Mouse (Mus musculus) adrenal gland, adult 8-10 months (tissue): Measurements from ENCODE around the gene Psmf1. TPM values are rescaled to one million over a fixed set of nuclear protein-coding genes. Genes with fewer than 3 reads are reported as not detected.

ENCODE experiments used
- DNase-seq: peaks from one replicate; pipeline ENCODE4 v3.0.0; 2022
- total RNA-seq, 4 experiments: library from RNA; stranded (reverse); gene quantifications; 2 replicates each; pipeline ENCODE4 v1.2.4; 2022

The Psmf1 gene
- total RNA-seq = 10 to 100 TPM; 37.2 to 41.8 (median 39.0) TPM

GRCm38 (mm10) chr2:151743845-151744244, at the start of gene Psmf1:
Psmf1 (minus strand) TSS chr2:151744186.
- DNase-seq = no peak

- DNase-seq = no peak
These were observed 47.2 kb upstream of the Psmf1 start for GRCm38 (mm10) chr2:151791156-151791555.

GRCm38 (mm10) chr2:151790169-151790568, 46.2 kb upstream of the Psmf1 start:
- DNase-seq = no peak

- no peak for DNase-seq
These were observed 44.4 kb upstream of the Psmf1 start for GRCm38 (mm10) chr2:151788221-151788977.

DNA sequence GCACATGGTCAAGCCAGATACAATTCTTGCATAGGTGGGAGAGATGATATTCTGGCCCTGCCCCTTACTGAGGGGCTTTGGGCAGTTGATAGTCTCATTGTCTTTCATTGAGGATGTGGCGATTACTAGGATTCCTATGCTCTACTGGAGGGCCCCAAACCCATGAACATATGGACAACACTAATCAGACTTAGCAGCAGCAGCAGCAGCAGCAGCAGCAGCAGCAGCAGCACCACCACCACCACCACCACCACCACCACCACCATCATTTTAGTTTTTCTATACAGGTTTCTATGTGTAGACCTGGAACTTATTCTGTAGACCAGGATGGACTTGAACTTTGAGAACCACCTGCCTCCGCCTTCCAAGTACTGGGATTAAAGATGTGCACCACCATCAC, 39.5 kb upstream of the Psmf1 start:
- DNase-seq = no peak

- DNase-seq = no peak
These were observed 33.4 kb upstream of the Psmf1 start for GRCm38 (mm10) chr2:151777366-151777765.

- DNase-seq = no peak
These were observed 29.5 kb upstream of the Psmf1 start for GRCm38 (mm10) chr2:151773476-151773875.

DNA sequence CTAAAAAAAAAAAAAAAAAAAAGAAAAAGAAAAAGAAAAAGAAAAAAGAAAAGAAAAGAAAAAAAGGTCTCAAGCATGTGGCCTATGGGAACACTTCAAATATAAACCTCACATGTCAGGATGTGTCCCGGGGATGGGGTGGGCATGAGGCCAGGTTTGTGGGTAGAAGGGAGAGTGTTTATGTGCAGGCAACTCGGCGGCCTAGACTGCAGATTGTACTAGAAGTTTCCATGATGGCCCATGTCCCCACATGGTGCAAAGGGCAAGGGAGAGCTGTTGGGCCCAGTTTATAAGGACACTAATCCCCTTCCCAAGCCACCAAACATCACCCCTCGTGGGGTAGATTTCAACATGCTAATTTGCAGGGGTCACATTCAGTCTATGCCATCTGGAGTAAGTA, 28.2 kb upstream of the Psmf1 start:
- no peak for DNase-seq

DNA sequence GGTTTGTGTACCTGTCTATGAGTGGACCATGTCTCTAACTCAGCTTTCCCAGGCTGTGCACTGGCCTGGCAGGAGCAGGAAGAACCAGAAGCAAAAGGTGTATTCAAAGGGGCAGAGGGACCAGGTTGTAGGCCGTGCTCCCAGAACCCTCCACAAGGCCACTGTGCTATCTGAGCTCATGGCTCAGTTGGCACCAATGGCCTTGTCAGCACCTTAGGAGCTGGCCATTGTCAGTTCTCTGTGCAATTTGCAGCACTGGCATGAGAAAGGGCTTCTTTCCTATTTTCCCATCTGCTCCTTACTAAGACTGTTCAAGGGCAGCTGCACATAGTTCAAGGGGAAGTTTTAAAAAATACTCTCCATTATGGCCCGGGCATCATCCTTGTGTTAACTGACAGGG, 20.6 kb upstream of the Psmf1 start:
- DNase-seq = no peak

DNA sequence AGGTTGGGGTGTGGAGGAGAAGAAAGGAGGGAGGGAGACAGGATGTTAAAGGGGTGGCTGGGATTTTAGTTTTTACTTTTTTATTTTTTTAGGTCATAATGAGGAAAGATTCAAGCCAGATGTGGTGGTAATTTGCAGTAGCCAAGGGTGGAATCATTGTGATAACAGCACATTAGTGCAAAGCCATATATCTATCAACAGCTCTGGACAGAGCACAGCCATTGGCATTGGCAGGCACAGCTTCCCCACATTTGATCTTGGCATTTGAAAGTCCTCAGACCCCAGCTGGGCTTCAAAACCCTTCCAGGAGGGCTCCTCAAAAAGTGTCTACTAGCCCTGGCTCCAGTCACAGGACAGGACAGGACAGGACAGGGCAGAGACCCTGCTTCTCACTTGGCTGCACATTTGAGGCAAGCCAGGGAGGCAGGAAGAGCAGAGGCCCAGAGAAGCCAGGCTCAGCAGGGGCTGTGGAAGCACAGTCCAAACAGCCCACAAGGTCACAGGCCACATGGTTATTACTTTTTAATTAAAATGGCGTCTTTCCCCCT, 14.9 kb upstream of the Psmf1 start:
- DNase-seq = no peak

- DNase-seq = no peak
These were observed 13.5 kb upstream of the Psmf1 start for GRCm38 (mm10) chr2:151757451-151757850.

DNA sequence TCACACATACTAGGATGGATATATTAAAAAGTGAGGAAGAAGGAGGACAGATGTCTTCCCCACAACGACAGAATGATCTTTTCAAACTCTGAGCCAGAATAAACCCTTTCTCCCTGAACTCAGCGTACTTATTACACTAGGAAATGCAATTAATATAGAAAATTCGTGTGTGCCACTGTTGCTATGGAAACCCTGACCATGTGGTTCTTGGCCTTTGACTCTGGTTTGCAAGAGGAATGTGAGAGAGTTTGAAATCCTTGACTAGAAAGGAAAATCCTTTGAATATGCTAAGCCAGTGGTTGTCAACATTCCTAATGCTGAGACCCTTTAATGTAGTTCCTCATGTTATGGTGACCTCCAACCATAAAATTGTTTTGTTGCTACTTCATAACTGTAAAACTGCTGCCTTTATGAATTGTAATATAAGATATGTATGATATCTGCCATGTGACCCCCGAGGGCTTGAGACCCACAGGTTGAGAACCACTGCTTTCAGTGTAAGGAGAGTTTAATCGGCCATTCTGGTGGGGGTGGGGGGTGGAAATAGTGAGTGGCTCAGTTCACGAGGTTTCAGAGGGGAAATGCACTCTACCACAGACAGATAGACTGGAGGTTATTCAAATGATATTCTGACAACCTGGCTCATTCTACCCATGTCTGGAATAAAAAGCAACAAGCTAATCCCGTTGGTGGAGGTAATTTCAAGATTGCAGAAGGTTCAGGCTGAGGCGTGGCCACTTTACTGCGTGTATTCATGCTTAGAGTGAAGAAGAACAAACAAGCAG, 12.5 kb upstream of the Psmf1 start:
- no peak for DNase-seq

DNA sequence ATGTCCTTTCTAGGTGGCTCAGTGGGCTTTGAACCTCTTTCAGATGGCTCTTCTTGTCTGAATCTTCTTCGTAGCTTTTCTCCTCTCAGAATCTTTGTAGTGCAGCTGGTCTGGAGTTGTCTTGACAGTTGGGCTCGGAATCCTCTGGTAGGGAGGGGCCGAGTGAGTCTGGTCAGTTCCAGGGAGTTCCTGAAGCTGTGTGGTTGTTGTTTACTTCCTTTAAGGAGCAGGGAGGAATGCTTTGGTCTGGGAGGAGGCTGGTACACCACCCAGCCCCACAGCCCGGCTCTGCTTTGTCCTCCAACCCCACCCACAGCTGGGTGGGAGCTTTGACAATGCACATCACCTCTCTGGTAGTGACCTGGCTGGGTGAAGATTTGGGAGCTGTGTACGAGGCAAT, 7.3 kb upstream of the Psmf1 start:
- DNase-seq = no peak

DNA sequence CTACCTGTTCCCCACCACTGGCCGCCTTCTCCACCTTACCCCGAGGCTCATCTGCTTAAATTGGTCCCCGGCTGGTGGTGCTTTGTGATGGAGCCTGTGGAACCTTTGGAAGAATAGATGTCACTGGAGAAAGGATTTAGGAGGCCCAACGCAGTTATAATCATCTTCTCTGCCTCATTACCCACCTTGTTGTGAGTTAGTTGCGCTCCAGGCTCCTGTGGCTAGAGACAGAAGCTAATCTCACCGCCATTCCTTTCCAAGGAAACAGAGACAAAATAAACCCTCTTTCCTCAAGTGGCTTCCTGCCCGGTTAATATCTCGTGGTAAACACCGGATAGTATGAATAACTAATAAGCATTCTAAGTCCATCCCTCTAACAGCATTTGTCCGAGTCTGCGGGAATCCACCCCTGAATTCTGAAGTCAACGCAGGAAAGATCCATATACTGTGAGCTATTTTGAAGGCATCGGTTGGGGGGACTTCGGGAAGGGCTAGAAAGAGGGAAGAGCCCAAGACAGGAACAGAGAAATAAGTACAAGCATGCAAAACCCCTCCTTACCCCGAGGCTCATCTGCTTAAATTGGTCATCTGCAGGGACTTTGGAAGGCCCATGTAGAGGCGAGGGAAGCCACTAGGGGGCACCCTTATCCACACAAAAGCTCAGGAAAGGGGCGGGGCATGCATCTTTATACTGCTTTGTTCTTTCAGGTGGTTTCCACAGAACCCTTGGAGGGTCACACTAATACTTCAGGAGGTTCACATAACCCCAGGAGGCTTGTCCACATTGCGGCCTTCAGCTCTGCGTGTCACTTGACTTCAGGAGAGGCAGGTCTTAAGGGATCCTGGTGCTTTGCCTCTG, 4.1 kb upstream of the Psmf1 start:
- DNase-seq = peak; percentile 27

- no peak for DNase-seq
These were observed 921 bp downstream of the Psmf1 start for GRCm38 (mm10) chr2:151742850-151743679.

GRCm38 (mm10) chr2:151742084-151742483, 1.9 kb downstream of the Psmf1 start:
- no peak for DNase-seq

DNA sequence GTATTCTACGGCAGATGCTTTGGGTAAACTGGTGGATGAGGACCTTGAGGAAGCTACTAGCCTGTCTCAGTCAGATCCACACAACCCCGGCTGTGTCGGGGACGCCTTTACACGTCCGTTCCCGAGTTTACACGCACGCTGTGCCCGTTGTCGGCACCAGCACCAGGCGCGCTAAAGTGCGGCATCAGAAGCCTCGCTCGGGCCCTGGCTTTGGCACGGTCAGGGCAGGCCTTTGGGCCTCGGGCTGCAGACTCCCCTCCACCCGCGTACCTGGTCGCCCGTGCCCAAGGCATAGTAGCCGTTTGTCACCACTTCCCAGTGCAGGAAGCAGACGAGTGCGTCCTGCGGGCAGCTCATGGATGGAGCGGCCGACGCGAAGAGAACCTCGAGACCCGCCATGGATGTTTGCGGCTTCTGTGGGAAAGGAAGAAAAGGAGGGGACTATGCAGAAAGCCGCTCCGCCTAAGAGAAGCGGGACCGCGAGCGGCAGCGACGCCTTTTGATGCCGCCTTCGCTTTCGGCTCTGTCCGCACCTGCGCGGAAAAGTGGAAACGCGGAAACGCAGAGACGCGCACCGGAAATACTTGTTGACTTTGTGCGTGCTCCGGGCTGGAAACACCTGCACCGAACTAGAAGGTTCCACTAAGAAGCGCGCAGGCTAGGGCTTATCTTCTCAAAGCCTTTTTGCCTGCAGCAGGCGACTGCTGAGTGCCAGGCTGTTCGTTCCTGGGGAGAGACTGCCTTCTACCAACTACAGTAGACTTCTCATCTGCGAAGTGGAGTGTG, 3.1 kb downstream of the Psmf1 start:
- peak; percentile 82 for DNase-seq

DNA sequence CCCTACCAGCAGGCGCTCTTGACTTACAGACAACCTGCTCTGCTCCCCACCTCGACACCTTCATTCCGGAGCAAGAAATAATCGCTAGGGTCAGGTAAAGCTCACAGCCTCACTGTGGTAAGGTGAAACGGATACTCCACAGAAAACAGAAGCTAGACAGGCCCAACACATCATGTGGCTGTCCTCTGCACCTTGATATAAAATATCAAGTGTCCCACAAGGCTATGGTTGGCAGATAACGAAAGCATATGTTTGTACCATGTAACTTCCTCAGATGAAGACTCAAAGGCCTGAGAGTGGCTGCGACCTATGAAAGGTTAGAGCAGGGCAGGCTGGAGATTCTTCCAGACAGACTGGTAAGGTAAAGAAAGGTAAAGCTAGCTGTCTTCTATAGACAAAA, 4.5 kb downstream of the Psmf1 start:
- no peak for DNase-seq

GRCm38 (mm10) chr2:151739081-151739480, 4.9 kb downstream of the Psmf1 start:
- DNase-seq = no peak

DNA sequence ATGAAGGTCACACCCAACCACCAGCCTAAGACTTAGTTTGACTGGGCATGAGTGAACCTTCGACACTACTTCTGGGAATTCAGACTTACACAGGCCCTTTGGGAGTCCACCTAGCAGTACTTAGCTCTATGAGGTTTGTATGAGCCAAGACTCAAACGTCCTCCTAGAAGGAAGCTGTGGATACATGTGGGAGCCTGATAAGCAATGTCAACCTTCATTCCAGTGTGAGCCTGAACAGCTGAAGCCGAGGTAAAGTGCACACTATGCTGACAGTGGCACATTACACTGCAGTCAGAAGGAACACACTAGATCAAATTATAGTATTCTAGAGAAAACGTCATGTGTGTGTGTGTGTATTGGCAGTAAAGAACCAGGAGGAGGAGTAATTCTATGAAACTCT, 5.5 kb downstream of the Psmf1 start:
- no peak for DNase-seq

DNA sequence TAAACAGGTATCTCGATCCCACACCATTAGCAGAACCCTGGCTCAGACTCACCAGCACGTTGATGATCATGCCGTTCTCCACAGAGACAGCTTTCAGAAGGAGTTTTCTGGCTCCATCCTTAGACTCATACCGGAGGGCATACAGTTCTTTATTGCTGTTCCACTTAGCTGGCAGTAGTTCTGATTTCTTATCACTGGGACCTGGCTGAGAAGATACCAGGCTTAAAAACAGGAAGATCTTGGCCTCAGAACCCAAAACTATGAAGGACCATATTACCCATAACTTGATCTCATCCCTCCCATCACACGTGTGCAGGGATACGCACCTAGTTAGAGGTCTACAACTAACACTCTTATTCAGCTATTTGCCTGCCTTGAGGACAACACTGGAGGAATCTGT, 8.6 kb downstream of the Psmf1 start:
- DNase-seq = no peak
